Mouse (Mus musculus): ENCODE data around the gene C130050O18Rik. TPM values are rescaled to one million over a fixed set of nuclear protein-coding genes. Genes with fewer than 3 reads are reported as not detected.
A peak's percentile ranks its signal among the peaks of the same experiment; 100 is the strongest.

C130050O18Rik gene
- total and polyA plus RNA-seq, 3 experiments: 0.12 to 0.21 TPM; not detected in 1

DNA sequence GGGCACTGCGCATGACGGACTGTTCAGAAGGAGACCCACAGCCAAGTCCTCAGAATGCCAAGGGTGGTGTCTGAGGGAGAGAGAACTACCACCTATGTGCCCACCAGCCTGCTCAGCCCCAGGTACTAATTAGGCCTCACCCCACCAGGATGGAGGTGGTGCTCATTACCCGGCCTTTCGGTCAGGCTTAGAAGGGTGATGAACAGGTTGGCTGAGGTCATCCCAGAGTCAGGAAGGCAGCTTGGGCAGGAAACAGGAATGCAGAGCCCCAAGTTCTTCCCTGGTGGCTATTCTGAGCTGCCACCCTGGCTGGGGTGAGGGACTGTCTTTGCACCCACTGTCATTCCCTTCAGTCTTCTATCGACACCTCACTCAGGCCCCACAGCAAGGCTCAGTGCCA lies 19.0 kb upstream of the C130050O18Rik start:
- peaks cover 0 to 45% of the 10 kb centered on the region in 2 experiments; a peak in 2 of 4 replicates for H3K36me3 ChIP-seq (ENCODE audit: control insufficient read depth in 1 of 2, insufficient read depth in 2 of 2, low read length in 2 of 2)
- H3K4me3 ChIP-seq (ENCODE audit: control insufficient read depth in 1 of 2, insufficient read depth in 1 of 2, low read depth in 2 of 2, low read length in 2 of 2): no peak overlapping the region
- no peak overlapping the region for H3K9ac ChIP-seq (ENCODE audit: control insufficient read depth, low read depth, low read length, poor library complexity, severe bottlenecking)
- H3K9me3 ChIP-seq (replicated peaks; ENCODE audit: insufficient read depth, low read length): no peaks in the 10 kb centered on the region
- TF ChIP-seq TCF12 (IDR thresholded peaks at IDR 0.05; ENCODE audit: low read depth, low read length) (no peak), GABPA (IDR thresholded peaks at IDR 0.05; ENCODE audit: low read depth, low read length) (no peak), JUND (IDR thresholded peaks at IDR 0.05; ENCODE audit: low read depth, low read length) (no peak)
- DNase-seq (ENCODE audit: low read depth, low spot score): no peak
- peaks cover 13% of the 10 kb centered on the region for H3K79me2 ChIP-seq (ENCODE audit: control insufficient read depth, insufficient read depth, low read length, poor library complexity)
- H3K27me3 ChIP-seq (ENCODE audit: control insufficient read depth in 1 of 2, insufficient read depth in 2 of 2, low read length in 2 of 2): no peaks in the 10 kb centered on the region
- H3K4me1 ChIP-seq (ENCODE audit: control insufficient read depth in 1 of 2, insufficient read depth in 2 of 2, low read length in 2 of 2): peaks cover 37 to 58% of the 10 kb centered on the region in 2 experiments
- no peak overlapping the region for H3K27ac ChIP-seq (ENCODE audit: control insufficient read depth, low read depth, low read length)

DNA sequence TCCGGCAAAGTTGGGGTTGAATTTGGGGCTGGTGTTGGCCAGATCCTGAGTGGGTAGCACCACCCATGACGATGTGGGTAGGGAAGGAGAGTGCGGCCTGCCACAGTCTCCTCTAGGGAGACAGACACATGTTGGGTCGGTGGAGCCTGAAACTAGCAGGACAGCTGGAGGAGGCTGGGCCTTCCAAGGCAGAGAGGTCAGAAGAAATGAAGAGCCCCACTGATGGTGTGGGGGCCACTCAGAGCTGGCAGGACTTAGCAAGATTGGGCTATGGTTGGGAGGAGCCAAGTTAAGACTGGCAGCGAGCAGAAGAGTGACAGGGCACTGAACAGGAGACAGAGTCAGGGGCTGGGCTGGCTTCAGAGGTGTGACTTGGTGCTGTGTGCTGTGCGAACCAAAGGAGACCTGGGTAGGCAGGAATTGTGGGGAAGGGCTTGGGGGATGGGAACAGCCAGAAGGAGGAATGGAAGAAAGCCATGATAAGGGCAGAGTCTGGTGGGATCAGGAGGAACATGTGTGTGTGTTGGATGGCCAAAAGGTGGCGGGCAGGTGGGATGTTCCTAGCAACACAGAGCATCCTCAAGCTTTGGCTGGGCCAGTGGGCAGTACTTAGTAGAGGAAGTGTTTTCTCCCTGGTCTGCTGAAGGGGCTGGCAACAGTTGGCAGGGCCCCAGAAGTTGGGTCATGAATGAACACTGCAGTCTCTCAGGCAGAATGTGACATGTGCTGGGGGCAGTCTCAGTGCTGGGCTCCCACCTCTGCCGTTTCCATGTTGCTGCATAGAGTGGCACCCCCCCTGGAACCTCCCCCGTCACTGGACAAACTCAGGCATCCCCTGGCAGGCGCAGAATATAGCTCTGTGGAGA lies 17.5 kb upstream of the C130050O18Rik start:
- Histone ChIP-seq H3K4me3 (ENCODE audit: control insufficient read depth in 1 of 2, insufficient read depth in 1 of 2, low read depth in 2 of 2, low read length in 2 of 2) (no peak overlapping the region), H3K27ac (ENCODE audit: control insufficient read depth, low read depth, low read length) (peak overlapping the region; percentile 91), H3K4me1 (ENCODE audit: control insufficient read depth in 1 of 2, insufficient read depth in 2 of 2, low read length in 2 of 2) (peaks cover 30 to 51% of the 10 kb centered on the region in 2 experiments)

DNA sequence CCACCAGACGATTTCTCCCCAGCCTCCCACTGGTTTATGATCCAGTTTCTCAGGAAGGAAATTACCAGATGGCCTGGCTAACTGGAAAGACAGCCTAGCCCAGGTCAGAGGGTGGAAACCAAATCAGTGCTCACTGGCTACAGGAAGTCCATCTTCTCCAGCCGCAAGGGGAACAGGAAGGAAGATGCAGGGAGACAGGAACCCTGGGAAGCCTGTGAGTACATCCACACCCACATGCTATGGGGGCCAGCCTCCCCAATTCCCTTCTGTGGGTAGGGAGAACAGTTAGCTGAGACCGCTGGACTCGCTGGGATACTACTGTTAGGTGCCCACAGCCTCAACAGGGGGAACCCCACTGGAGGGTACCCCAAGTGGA lies 16.9 kb upstream of the C130050O18Rik start:
- peak overlapping the region; percentile 91 for H3K27ac ChIP-seq (ENCODE audit: control insufficient read depth, low read depth, low read length)
- TF ChIP-seq ZKSCAN1 (IDR thresholded peaks at IDR 0.05; ENCODE audit: low read depth, low read length) (no peak), JUND (IDR thresholded peaks at IDR 0.05; ENCODE audit: low read depth, low read length) (no peak), ELF1 (IDR thresholded peaks at IDR 0.05; ENCODE audit: low read depth, low read length) (no peak), CHD1 (IDR thresholded peaks at IDR 0.05; ENCODE audit: low read depth, low read length) (no peak), MAX (IDR thresholded peaks at IDR 0.05; ENCODE audit: low read length) (no peak), GABPA (IDR thresholded peaks at IDR 0.05; ENCODE audit: low read depth, low read length) (no peak), EP300 (IDR thresholded peaks at IDR 0.05; ENCODE audit: low read depth in 1 of 2, low read length in 2 of 2) (no peak), USF1 (IDR thresholded peaks at IDR 0.05; ENCODE audit: low read depth, low read length) (no peak), MEF2A (IDR thresholded peaks at IDR 0.05; ENCODE audit: extremely low read depth, insufficient replicate concordance, low read depth, low read length, poor library complexity, severe bottlenecking) (no peak)
- peaks cover 0 to 35% of the 10 kb centered on the region in 2 experiments; a peak in 2 of 4 replicates for H3K36me3 ChIP-seq (ENCODE audit: control insufficient read depth in 1 of 2, insufficient read depth in 2 of 2, low read length in 2 of 2)
- H3K27me3 ChIP-seq (ENCODE audit: control insufficient read depth in 1 of 2, insufficient read depth in 2 of 2, low read length in 2 of 2): no peaks in the 10 kb centered on the region
- no peak overlapping the region for H3K4me3 ChIP-seq (ENCODE audit: control insufficient read depth in 1 of 2, insufficient read depth in 1 of 2, low read depth in 2 of 2, low read length in 2 of 2)
- DNase-seq (ENCODE audit: low read depth, low spot score): no peak
- H3K4me1 ChIP-seq (ENCODE audit: control insufficient read depth in 1 of 2, insufficient read depth in 2 of 2, low read length in 2 of 2): peaks cover 27 to 46% of the 10 kb centered on the region in 2 experiments
- H3K9me3 ChIP-seq (replicated peaks; ENCODE audit: insufficient read depth, low read length): no peaks in the 10 kb centered on the region
- H3K9ac ChIP-seq (ENCODE audit: control insufficient read depth, low read depth, low read length, poor library complexity, severe bottlenecking): peak overlapping the region; percentile 35
- peaks cover 11% of the 10 kb centered on the region for H3K79me2 ChIP-seq (ENCODE audit: control insufficient read depth, insufficient read depth, low read length, poor library complexity)

More for the DNA sequence above, 17.5 kb upstream of the C130050O18Rik start:
- Histone ChIP-seq H3K27me3 (ENCODE audit: control insufficient read depth in 1 of 2, insufficient read depth in 2 of 2, low read length in 2 of 2) (no peaks in the 10 kb centered on the region), H3K9ac (ENCODE audit: control insufficient read depth, low read depth, low read length, poor library complexity, severe bottlenecking) (peak overlapping the region; percentile 35), H3K79me2 (ENCODE audit: control insufficient read depth, insufficient read depth, low read length, poor library complexity) (peaks cover 12% of the 10 kb centered on the region), H3K36me3 (ENCODE audit: control insufficient read depth in 1 of 2, insufficient read depth in 2 of 2, low read length in 2 of 2) (peaks cover 0 to 39% of the 10 kb centered on the region in 2 experiments; a peak in 2 of 4 replicates), H3K9me3 (replicated peaks; ENCODE audit: insufficient read depth, low read length) (no peaks in the 10 kb centered on the region)
- no peak for TF ChIP-seq POLR2AphosphoS2 (IDR thresholded peaks at IDR 0.05; ENCODE audit: low read length)
- DNase-seq (ENCODE audit: low read depth, low spot score): peak; percentile 40
